Mouse (Mus musculus) cerebellum, adult 8-10 months (tissue): Measurements from ENCODE around the gene Sh2b3.

ENCODE experiments used
- DNase-seq: peaks from one replicate; pipeline ENCODE4 v3.0.0; 2022

Gene Sh2b3

DNA sequence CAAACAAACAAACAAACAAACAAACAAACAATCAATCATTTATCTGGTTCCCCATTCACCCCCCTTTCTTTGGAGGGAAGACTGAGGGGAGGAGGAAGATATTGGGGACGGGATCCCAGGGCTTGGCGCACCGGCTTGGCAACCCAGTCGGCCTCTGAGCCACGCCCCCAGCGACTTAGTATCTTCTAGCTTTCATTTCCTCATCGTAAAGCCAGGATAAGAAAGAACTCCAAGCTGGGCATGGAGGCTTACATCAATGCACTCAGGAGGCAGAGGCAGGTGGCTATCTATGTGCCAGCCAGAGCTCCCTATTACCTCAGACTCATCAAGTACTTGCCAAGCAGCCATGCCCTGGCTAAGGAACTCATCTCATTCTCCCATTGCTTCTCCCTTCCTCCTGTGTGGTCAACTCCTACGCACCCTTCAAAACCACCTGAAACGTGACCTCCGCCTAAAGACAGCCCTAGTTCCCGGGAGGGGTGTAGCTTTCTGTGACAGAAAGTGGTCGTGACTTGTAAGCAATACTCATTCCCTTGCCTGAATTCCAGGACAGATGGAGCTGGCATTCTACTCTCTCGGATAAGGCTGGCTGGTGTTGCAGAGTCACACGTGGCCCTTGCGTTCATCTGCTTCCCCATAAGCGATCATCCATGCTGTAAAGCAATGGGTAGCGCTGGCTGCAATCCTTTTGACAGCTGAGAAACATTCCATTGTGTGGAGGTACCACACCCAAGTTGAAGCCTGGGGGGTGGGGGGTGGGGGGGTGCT is 5.9 kb upstream of the Sh2b3 start:
- DNase-seq: no peak

DNA sequence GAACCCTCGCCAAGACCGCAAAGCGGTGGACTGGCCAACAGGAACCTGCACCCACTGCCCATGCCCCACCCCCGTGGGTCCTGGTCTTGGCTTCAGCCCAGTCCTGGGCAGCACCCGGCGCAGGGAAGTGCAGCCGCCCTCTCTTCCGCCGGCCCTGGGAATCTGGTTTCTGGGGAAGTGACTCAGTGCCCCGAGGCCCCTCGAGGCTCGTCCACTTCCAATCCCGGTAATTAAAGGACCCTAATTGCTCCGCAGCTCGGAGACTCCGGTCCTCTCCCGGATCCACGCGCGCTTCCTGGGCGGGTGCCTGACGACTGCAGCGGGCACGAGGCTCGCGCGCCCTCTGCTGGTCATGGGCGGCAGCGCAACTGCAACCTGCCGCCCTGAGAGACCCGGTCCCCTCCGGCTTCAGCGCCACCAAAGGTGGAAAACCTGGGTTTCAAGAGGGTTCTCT is 5.2 kb upstream of the Sh2b3 start:
- peak; percentile 89 for DNase-seq

DNA sequence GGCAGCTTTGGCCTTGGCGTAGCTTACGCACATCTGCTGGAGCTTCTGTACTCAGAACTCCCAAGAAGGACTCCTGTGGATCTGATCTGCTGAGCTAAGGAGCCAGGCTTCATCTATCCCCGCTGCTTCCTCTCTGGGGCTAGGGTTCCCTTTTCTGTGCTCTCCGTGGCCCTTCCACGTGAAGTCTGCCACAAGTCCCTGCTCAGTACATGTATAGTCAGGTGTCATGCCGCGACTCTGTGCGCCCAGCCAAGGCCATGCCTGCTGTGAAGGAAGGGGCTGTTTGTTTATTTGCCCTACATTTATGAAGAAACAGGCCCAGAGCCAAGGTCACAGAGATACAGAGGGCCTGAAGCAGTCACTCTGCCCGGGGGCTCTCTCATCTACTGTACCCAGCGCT is 4.5 kb upstream of the Sh2b3 start:
- DNase-seq: peak; percentile 25

DNA sequence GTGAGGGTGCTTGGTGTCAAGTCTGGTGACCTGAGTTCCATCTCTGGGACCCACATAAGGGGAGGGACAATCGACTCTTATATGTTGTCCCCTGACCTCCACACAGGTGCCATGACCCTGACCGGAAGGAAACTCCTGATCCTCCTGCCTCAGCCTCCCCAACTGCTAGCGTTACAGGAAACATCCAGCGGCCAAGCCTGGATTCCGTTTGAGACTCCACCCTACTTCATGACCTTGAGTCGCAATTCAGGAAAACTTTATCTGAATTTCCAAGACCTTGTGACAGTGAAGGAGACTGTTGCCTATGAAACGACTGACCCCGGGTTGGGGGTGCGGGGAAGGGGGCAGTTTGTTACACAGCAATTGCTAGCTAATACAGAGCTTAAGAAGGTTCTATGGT is 4.1 kb upstream of the Sh2b3 start:
- DNase-seq: no peak

DNA sequence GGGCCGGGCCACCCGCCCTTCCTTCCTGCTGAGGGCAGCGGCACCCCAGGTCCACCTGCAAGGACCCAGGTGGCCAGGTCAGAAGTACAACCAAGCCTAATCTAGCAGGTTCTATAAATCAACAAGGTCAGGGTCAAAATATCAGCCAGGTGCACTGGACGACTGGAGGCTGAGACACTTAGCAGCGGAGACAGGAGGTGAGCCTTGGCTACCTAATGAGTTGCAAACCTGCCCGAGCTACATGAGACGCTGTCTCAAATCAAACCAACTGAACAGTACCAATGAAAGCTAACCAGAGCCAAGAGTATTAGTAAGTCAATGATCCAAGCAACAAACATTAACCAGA is 1.7 kb upstream of the Sh2b3 start:
- no peak for DNase-seq

DNA sequence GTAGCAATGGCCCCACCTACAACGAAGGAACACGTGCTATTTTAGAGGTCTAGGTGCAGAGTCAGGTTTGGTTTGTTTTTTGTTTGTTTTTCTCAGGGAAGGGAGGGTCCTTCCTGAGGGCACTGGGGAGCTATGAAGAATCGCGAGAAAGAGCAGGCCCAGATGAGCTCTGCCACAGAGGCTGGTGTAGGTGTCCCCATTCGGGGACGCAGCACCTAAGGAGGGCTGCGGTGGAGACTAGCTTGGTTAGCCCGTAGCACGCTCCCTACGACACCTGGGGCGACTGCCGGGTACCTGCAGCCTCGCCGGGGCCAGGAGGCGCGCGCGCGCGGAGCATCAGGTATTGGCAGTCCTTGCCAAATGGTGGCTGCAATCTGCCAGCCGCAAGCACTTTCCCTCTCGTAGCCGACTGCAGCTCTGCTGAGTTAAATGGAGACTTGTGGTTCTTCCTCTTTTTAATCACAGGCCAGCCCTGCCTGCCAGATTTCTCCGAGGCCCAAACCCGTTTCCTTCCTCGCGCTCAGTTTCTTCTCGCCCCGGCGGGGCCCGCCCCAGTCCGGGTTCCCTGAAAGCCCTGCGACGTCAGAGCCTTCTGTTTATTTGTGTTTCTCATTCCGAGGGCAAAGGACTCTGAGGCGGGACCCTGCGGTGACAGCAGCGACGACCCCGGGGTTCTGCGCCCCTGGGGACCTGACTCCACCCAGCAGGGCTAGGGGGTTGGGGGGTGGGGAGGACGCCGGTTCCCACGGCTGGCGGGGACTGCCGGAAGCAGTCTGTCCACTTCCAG is 1.1 kb upstream of the Sh2b3 start:
- DNase-seq: no peak

DNA sequence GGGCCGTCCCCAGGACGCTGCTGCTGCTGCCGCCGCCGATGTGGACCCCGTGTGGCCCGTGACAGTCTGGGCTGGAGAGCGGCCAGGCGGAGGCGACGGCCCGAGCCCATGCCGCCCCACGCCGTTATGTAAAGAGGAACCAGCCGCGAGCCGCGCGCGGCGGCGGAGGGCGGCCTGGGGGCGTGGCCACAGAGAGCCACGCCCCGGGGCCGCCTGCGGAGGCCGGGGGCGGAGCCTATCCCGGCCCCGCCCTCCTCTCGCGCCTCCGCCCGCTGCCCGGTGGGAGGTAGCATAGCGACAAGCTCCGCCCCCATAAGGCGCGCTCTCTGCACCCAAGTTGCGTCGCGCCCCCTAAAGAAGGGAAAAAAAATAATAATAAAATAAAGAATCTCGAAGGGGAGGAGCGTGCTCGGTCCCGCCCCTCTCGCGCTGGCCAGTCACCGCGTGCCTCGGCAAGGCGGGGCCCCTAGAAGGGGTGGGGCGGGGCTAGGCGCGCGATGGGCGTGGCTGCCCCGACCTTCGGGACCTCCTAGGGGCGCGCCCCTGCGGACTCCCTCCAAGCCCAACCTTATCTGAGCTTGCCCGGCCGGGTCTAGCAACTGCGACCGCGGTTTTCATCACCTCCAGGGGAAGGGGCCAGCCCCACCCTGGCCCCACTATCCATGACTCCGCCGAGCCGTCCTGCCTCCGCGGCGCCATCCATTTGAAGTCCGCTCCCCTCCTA is 592 bp downstream of the Sh2b3 start:
- DNase-seq: peak; percentile 84

DNA sequence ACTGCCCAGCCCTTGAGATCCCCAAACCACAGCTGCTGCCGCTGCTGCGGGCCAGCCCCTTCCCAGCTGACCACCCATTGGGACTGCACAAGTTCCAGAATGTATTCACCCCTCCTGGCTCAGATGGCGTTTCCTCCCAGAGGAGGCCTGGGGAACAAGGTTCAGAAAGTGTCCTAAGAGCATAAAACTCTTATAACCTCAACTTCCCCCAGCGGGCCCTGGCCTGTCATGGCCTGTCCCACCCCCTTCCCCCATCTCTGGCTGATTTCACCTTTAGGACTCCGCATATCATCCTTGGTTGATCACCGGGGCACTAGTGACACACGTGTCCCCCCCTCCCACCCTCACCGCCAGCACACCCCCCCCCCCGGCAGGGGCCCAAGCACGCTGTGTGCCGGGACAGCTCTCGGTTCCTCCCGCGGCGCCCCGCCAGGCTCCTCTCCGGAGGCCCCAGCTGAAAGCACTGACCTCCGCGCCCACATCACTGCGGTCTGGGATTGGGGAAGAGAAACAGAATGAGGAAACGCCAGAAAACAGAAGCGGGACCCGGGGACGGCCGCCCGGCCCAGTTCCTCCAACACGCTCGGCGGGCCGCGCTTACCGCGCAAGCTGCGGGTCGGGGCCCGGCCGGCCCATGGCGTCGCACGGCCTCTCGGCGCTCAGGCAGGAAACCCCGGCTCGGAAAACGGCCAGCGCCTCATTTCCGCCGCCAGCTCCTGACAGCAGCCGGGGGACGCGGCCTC is 1.3 kb downstream of the Sh2b3 start:
- no peak for DNase-seq

DNA sequence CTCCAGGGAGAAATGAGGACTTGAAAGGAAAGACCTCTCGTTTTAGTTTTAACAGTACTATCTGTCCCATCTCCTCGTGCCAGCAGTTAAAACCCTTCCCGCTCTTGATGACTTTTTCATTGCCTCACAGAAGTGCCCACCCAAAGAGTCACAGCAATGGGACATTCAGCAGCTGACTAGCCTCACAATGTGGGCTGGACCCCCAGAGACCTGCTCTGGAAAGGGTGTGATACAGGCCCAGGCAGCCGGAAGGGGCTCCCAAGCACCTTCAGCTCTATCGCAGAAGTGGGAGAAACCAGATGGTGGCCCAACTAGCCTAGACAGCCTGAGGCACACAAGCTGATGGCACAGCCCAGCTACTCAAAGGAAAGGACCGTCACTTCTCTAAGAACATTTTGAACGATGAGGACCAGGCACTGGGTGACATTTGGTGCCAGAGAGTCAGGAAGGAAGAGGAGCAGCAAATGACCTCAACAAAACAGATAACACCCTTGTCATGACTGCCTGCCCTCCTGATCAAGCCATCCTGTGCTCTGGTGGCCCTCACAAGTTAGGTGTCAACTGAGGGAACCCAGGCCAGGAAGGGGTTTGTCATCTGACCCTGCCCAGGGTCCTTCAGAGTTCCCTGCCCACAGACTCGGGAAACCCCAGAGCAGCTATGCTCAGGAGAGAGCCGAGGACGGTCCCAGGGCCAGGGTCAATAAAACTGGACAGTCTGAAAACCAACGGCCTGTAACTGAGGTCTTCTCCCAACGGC is 2.3 kb downstream of the Sh2b3 start:
- no peak for DNase-seq

DNA sequence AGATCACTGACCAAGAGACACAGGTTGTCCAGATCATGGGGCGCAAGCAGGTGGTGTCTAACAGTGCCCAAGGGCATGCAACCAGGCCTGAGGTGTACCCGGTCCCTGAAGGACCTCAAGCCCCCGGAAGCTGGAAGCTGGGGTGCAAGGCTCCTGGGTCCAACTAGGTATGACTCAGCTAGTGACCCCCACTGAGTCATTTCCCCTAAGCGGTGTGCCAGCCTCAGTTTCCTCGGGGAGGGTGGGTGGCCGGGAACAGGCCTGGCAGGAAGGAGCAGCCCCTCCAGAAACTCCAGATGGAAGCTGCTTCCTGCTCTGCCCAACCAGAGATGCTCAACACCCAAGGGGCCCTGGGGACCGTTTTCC is 3.2 kb downstream of the Sh2b3 start:
- no peak for DNase-seq

DNA sequence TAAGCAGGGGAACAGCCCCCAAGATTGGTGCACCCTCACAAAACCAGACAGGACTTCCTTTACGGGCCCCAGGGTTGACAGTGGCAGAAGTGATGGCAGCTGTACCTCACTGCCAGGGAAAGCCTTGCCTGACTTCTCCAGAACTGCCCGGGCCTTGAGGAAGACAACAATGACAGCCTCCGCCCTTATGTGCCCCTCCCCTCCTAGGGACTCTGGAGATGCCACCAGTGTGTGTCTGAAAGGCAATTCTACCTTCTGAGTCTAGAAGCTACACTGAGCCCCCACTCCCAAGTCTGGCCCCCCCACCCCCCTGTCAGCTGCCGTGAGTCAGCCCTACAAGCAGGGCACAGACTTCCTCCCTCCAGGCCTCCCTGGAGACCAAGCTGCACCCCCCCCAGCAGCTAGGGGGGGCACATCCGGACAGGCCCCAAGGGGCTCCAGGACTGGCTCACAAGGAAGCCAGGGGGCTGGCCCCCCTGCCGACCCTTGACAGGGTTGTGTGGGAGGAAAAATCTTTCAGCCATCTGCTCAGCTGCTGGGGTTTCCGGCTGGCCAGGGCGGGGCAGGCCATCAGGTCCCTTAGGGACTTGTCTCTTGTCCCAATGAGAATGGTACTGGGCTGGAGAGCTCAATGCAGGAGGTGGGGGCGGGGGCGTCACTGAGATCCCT is 3.7 kb downstream of the Sh2b3 start:
- DNase-seq: no peak

DNA sequence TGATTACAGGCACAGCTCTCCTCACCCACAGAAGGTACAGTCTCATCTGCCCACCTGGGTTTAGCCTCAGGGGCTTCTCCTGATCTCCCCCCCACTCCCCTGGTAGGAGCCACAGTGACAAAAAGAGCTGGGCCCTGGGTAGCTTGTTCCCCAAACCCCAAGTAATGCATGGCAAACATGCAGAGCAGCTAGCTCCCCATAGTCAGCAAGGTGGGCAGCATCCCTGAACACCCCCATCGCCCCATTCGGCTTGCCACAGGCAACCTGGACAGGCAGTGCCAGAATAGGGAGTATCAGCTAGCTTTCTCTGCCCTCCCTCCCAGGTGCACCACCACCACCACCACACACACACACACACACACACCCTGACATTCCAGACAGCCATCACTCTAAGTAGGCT is 4.3 kb downstream of the Sh2b3 start:
- DNase-seq: no peak

DNA sequence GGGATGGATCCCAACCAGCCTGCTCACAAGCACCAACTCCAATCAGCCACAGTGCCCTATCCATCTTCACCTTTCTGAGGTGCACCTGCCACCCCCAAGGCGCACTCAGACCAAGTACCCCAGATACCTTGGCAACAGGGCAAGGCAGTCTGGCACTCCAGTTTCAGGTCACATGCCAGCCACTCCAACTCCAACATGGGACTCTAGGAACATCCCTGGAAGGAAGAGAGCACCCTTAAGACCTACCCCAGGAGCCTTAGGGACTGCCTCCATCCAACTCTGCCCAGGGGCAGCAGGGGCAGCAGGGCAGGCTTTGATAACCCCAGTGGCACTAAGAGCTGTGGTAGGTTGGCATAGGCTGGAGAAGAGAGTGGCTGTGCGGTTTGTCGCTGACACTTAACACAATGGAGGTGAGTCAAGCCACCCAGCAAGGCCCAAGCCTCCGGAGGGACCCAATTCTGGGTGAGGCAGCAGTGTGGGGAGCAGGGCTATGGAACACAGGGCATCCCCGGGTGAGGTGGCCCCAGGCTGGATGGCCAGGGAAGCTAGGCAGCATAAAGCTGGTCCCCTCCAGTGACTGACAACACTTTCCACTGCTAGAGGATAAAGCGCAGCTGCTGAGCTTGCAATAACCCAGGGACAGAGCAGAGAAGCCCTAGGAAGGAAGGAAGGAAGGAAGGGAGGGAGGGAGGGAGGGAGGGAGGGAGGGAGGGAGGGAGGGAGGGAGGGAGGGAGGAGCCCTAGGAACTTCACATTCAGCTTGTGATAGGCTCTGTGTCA is 4.9 kb downstream of the Sh2b3 start:
- DNase-seq: no peak

DNA sequence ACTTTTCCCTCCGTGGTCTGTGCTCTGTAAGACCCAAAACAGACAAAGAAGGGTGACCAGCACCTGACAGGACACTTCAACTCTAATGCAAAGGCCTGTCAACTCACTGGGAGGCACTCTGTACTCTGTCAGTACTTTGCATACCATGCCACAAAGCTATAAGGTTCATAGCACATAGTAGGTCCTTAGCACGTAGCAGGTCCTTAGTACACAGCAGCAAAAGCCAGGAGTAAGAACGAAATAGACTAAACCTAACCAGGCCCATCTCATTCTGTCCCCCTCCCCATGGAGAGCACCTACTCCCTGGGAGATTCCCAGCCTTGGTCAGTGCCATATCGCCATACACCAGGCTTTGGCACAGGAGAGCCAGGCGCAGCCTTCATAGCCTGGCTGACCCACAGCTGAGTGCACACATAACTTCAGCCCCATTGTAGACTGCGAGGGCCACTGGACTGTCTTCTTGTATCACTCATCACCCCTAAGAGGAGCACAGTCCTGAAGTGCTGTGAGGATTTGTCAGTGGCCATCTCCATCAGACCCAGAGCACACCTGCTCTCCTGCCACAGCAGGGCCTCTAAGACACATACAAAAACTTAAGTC is 6.3 kb downstream of the Sh2b3 start:
- no peak for DNase-seq

DNA sequence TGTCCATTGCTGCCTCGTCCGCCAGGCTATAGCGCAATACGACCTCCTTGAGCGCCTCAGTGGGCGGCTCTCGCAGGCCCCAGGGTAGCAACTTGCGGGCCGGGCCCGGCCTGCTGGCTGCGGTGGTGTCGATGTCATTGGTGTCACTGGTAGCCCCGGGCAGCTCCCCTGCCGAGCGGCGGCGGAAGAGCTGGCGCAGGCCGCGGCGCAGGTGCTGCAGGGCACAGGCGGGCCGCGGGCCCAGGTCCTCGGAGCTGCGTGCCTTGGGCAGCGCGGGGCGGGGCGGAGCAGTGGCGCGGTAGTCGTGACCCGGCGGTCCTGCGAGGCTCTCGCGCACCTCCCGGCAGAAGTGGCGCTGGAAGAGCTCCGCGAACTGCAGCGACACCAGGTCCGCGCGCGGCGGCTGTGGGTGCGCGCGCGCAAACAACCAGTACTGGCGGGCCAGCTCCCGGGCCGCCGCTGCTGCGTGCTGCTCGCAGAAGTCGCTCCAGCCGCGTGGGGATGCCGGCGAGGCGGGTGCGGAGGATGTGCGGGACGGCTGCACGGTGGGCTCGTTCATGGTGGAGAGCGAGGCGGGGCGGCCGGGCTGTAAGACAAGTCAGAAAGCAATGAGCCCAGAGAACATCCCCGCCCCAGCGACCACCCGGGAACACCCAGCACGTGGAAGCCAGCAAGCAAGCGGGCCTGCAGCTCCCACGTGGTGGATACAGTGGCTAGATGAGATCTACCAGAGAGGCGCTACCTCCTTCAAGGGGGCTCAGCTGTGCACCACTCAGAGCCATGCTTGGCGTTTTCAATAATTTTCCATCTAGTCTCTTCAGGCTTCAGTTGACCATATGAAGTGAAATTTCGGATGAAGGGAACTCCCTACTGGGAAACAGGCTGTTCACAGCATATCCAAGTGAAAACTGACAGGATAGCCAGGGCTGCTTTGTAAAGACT is 8.7 kb downstream of the Sh2b3 start:
- DNase-seq: peak; percentile 69

DNA sequence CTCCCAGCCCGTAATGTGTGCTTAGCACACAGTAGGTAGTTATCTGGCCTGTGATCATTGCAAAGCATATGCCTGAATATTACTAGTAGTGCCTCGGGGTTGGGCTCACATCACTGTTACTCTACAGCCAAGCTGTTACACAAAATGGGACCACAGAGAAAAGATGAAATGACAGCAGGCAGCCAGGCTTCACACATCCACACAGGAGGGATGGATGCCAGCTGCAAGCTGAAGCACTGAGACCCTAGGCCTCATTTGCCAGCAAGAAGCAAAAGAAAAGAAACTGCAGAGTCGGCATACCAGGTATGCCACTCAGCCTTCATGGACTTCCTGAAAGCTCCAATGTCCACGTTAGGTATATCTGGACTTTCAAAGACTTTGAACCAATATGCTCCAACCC is 9.6 kb downstream of the Sh2b3 start:
- no peak for DNase-seq

DNA sequence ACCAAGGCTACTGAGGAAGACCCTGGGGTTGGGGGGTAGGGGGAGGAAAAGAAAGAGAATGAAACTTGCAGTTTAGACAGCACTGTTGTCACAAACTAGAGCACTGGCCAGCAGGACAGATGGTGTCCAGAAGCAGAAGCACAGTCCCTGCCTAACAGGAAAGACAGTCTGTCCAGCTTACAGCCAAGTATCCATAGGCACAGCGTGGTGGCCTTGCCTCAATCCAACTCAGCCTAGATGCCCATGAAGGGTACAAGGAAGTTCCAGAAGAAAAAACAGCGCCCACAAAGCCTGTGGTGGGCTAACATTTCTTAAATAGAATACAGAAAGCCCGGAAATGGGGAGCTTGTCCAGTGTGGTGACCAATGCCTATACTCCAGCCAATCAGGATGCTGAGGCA is 11.8 kb downstream of the Sh2b3 start:
- no peak for DNase-seq

DNA sequence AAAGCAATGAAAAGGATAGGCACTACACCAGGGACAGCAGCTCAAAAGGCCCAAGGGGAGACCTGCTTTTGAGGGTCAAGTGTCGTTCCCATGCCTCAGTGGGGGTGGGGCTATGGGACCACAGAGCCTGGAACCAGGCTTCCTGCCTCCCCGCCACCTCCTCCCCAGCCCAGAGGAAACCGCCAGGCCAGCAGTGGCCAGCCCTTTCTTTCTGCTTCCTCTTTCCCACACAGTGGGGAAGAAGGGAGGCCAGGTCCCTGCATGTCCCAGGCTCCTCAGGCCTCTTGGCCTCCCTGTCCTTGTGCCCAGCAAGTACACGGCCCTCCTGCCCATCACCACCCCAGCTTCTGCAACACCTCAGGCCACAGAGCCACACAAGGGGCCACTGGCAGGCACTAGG is 13.3 kb downstream of the Sh2b3 start:
- peak; percentile 23 for DNase-seq

DNA sequence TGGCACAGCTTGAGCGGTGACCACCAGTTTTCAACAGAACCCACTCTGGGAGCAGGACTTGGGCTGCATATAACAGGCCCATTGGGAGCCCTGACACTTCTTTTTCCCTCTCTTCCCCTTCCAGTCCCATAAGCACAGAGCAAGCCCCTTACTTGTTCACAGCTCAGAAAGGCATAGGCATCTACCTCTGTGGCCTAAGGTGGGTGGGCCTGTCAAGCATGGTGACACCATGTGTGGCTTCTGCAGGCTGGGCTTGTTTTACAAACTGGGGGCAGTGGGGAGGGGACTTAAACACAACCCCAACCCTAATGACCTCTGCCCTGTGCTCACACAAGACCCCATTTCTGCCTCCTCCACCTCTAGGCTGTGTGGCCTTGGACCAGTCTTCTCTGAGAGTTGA is 13.8 kb downstream of the Sh2b3 start:
- peak; percentile 18 for DNase-seq
